Mouse (Mus musculus): ENCODE results near the gene Sema4d. TPM values are rescaled to one million over a fixed set of nuclear protein-coding genes. Genes with fewer than 3 reads are reported as not detected.
A peak's percentile ranks its signal among the peaks of the same experiment; 100 is the strongest.

The Sema4d gene
- polyA plus RNA-seq, 1 experiment from 2014 or later: 7.0 TPM

DNA sequence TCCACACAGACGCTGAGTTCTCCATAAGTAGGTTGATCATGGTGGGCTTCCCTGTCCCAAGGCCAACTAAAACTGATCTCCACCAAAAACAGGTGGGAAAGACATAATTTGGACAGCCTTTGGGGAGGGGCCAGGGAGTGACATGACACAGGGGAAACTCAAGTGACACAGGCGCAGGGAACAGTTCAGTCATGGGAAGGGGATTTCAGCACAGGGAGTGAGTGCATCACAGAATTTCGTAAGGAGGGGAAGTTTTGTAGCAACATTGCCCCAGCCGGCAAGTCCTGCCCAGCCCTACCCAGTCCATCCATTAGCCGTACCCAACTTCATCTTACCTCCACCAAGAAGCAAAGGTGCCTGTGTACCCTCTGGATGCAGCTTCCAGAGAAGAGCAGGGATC lies 52.8 kb downstream of the Sema4d start:
- no peaks in the 10 kb centered on the region for H3K9me3 ChIP-seq
- H3K36me3 ChIP-seq: no peaks in the 10 kb centered on the region
- H3K27ac ChIP-seq: no peak overlapping the region
- 84% methylated on average over 5 of the region's 5 CpGs for WGBS
- ATAC-seq: no peak
- no peak overlapping the region for H3K9ac ChIP-seq
- no peak overlapping the region for H3K4me3 ChIP-seq (replicated peaks)
- no peaks in the 10 kb centered on the region for H3K4me1 ChIP-seq (replicated peaks)
- H3K4me2 ChIP-seq (replicated peaks): no peak overlapping the region
- H3K27me3 ChIP-seq (replicated peaks): no peaks in the 10 kb centered on the region

DNA sequence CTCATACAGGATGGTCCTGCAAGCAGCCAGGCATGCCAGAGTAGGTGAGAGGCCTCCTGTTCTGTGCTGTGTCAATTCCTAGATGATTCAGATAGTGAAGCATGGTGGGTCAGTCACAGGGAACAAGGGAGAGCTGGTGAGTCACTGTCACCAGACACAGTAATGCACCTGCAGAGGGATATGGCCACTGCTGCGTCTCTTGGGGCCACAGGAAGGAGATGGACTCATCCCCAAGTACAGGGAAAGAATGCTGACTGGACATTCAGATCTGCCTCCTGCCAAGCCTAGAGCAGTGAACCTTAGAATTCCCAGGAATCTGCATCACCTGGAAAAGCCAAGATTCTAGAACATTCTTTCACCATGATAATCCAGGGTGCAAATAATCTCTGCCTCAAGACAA lies 53.8 kb downstream of the Sema4d start:
- no peaks in the 10 kb centered on the region for H3K36me3 ChIP-seq
- no peaks in the 10 kb centered on the region for H3K4me1 ChIP-seq (replicated peaks)
- H3K9ac ChIP-seq: no peak overlapping the region
- no peaks in the 10 kb centered on the region for H3K9me3 ChIP-seq
- WGBS: 94% methylated on average over 1 of the region's 1 CpGs
- no peak overlapping the region for H3K27ac ChIP-seq
- H3K4me3 ChIP-seq (replicated peaks): no peak overlapping the region
- no peaks in the 10 kb centered on the region for H3K27me3 ChIP-seq (replicated peaks)
- ATAC-seq: no peak
- no peak overlapping the region for H3K4me2 ChIP-seq (replicated peaks)

DNA sequence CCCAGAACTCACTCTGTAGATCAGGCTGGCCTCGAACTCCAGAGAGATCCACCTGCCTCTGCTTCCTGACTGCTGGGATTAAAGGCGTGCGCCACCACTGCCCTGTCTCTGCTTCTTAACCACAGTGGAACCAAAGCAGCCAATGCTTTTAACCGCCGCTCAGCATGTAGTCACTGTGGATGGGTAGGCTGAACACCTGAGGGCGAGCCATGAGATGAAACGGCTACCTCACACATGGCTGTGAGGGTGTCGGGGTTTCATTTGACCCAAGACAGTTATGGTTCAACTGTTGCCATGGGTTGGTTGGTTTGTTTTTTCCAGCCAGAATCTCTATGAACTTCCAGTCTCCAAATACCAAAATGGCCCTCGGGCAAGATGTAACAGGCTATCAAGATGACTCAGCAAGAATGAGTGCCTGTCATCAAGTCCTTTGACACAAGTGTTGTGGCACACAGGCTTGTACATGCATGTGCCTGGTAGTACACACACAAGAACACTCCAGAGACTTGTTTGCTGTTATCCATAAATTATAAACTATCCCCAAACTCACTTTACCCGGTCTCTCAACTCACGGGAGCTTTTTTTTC lies 54.9 kb downstream of the Sema4d start:
- H3K9me3 ChIP-seq: no peaks in the 10 kb centered on the region
- no peak overlapping the region for H3K4me3 ChIP-seq (replicated peaks)
- no peak overlapping the region for H3K9ac ChIP-seq
- H3K4me1 ChIP-seq (replicated peaks): no peaks in the 10 kb centered on the region
- H3K4me2 ChIP-seq (replicated peaks): no peak overlapping the region
- ATAC-seq: no peak
- no peaks in the 10 kb centered on the region for H3K36me3 ChIP-seq
- WGBS: 94% methylated on average over 11 of the region's 11 CpGs
- no peak overlapping the region for H3K27ac ChIP-seq
- H3K27me3 ChIP-seq (replicated peaks): no peaks in the 10 kb centered on the region

DNA sequence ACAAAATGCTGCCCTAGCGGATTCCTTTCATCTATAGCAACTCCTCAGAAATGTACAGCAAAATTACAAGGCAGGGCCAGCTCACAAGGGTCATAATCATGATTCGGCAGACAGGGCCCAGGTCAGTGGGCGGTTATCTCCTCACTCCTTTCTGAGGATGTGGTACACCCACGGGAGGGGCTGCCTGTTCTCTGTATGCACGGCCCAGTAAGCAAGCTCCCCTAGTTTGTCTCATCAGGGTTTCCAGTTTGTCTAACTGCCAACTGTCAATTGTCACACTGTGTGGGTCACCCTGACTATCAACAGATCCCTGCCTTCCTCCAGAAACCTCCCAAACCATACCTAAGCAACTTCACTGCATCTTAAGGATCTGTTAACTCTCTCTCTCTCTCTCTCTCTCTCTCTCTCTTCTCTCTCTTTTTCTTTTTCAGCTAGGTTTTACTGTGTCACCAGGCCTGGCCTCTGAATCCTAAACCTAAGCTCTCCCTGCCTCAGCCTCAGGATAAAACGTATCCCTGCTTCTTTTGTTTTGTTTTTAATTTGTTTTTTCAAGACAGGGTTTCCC lies 55.5 kb downstream of the Sema4d start:
- no peaks in the 10 kb centered on the region for H3K36me3 ChIP-seq
- 60% methylated on average over 6 of the region's 6 CpGs for WGBS
- no peaks in the 10 kb centered on the region for H3K4me1 ChIP-seq (replicated peaks)
- H3K9me3 ChIP-seq: no peaks in the 10 kb centered on the region
- H3K4me2 ChIP-seq (replicated peaks): no peak overlapping the region
- no peak; the same call in 1 of the 2 replicates for ATAC-seq
- H3K27me3 ChIP-seq (replicated peaks): no peaks in the 10 kb centered on the region
- H3K4me3 ChIP-seq (replicated peaks): no peak overlapping the region
- no peak overlapping the region for H3K9ac ChIP-seq
- no peak overlapping the region for H3K27ac ChIP-seq

GRCm38 (mm10) chr13:51737033-51737948 lies 56.3 kb downstream of the Sema4d start:
- Histone ChIP-seq H3K9me3 (no peaks in the 10 kb centered on the region), H3K9ac (no peak overlapping the region), H3K36me3 (no peaks in the 10 kb centered on the region), H3K4me1 (replicated peaks) (no peaks in the 10 kb centered on the region), H3K27me3 (replicated peaks) (no peaks in the 10 kb centered on the region), H3K4me3 (replicated peaks) (no peak overlapping the region), H3K27ac (no peak overlapping the region), H3K4me2 (replicated peaks) (no peak overlapping the region)
- 63% methylated on average over 20 of the region's 20 CpGs for WGBS
- ATAC-seq: no peak

DNA sequence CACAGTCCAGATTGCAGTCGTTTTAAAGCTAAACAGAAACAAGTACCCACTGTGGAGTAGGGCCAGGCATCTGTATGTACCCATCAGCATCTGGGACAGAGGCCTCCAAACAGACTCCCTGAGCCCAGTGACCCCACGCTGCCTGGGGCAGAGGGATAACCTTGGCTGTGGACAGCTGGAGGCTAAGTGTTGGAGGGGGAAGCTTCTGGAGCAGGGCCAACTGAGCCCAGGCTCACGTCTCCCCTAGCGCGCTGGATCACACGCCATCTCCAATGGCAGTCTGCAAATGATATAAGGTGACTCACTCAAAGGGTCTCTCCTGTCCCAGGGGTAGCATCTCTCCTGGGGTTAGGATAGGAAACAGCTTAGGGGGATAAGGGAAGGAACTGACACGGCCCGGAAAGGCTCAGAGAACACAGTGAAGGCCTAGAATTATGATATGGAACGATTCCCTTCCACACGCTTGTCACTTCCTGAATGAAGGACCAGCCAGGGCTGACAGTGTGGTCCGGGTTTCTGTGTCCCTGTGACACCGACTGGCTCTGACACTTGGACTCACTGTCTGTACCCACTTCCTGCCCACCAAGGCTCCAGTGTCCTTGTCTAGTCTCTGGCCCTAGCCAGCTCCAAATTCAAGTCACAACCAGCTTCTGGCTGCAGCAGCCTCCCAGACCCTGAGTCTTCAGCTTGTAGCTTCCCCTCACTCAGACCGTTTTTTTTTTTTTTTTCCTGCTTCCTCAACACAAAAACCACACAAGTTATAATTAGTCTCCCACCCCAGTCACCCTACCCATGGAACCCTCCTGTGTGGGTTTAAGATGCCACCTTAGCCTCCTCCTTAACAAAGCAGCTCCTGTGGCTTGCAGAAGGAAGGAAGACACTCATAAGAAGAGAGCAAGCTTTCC lies 57.3 kb downstream of the Sema4d start:
- Histone ChIP-seq H3K4me3 (replicated peaks) (no peak overlapping the region), H3K9me3 (no peaks in the 10 kb centered on the region), H3K4me1 (replicated peaks) (no peaks in the 10 kb centered on the region), H3K36me3 (no peaks in the 10 kb centered on the region), H3K4me2 (replicated peaks) (no peak overlapping the region), H3K27ac (no peak overlapping the region), H3K27me3 (replicated peaks) (no peaks in the 10 kb centered on the region), H3K9ac (no peak overlapping the region)
- WGBS: 62% methylated on average over 13 of the region's 13 CpGs
- no peak for ATAC-seq

GRCm38 (mm10) chr13:51734556-51734955 lies 59.0 kb downstream of the Sema4d start:
- Histone ChIP-seq H3K27ac (no peak overlapping the region), H3K4me3 (replicated peaks) (no peak overlapping the region), H3K9ac (no peak overlapping the region), H3K27me3 (replicated peaks) (no peaks in the 10 kb centered on the region), H3K4me2 (replicated peaks) (no peak overlapping the region), H3K36me3 (no peaks in the 10 kb centered on the region), H3K9me3 (no peaks in the 10 kb centered on the region), H3K4me1 (replicated peaks) (no peaks in the 10 kb centered on the region)
- ATAC-seq: no peak
- 85% methylated on average over 4 of the region's 4 CpGs for WGBS

- 71% methylated on average over 14 of the region's 14 CpGs for WGBS
- no peak overlapping the region for H3K4me3 ChIP-seq (replicated peaks)
- ATAC-seq: no peak
- H3K4me1 ChIP-seq (replicated peaks): no peaks in the 10 kb centered on the region
- H3K27me3 ChIP-seq (replicated peaks): no peaks in the 10 kb centered on the region
- H3K4me2 ChIP-seq (replicated peaks): no peak overlapping the region
- no peak overlapping the region for H3K27ac ChIP-seq
- H3K9me3 ChIP-seq: no peaks in the 10 kb centered on the region
- no peaks in the 10 kb centered on the region for H3K36me3 ChIP-seq
- no peak overlapping the region for H3K9ac ChIP-seq
These were observed 61.4 kb downstream of the Sema4d start for GRCm38 (mm10) chr13:51732097-51732664.

DNA sequence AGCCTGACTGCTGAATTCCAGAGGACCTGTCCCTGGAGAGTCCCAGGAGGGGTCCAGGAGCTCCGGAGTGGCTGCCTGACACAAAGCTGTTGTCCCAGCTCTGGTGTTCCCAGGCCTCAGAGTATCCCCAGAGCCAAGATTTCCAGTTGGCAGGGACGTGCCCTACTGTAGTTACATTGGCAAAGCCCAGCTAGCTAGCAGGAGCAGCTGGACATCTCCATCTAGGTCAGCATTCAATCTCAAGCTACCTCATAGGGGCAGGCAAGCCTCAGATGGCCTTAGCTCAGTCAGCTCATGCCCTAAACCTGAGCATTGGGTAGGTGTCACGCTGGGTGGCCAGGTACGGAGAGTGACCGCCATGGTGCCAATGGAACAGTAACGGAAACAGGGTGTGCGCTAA lies 62.1 kb downstream of the Sema4d start:
- no peak overlapping the region for H3K27ac ChIP-seq
- no peak overlapping the region for H3K4me2 ChIP-seq (replicated peaks)
- H3K9me3 ChIP-seq: no peaks in the 10 kb centered on the region
- H3K4me1 ChIP-seq (replicated peaks): no peaks in the 10 kb centered on the region
- no peaks in the 10 kb centered on the region for H3K27me3 ChIP-seq (replicated peaks)
- no peak overlapping the region for H3K4me3 ChIP-seq (replicated peaks)
- no peaks in the 10 kb centered on the region for H3K36me3 ChIP-seq
- ATAC-seq: no peak
- 92% methylated on average over 7 of the region's 7 CpGs for WGBS
- H3K9ac ChIP-seq: no peak overlapping the region

DNA sequence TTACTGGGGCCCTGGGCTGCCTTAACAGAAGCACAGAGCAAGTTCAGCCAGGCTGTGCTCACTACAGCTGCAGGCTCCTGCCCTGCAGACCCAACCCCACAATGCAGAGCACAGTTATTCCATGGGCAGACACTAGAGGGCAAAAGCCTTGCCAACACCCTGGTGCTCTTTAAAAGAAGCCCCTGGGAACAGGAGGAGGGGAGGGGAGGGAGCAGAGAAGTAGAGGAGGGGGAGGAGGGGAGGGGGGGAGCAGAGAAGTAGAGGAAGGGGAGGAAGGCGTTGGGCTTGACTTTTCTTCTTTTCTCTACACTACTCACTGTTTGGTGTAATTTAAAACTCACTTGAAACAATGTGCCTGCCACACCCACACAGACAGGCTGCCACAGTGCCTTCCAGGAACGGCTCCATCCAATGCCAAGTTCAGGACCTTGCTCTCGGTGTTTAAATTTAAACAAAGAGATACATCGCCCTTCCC lies 63.6 kb downstream of the Sema4d start:
- 14% methylated on average over 4 of the region's 4 CpGs for WGBS
- Histone ChIP-seq H3K9ac (no peak overlapping the region), H3K9me3 (no peaks in the 10 kb centered on the region), H3K36me3 (no peaks in the 10 kb centered on the region), H3K27ac (no peak overlapping the region), H3K4me1 (replicated peaks) (peaks cover 5% of the 10 kb centered on the region), H3K27me3 (replicated peaks) (no peaks in the 10 kb centered on the region), H3K4me3 (replicated peaks) (no peak overlapping the region), H3K4me2 (replicated peaks) (no peak overlapping the region)
- peak; percentile 52; the same call in 1 of the 2 replicates for ATAC-seq

DNA sequence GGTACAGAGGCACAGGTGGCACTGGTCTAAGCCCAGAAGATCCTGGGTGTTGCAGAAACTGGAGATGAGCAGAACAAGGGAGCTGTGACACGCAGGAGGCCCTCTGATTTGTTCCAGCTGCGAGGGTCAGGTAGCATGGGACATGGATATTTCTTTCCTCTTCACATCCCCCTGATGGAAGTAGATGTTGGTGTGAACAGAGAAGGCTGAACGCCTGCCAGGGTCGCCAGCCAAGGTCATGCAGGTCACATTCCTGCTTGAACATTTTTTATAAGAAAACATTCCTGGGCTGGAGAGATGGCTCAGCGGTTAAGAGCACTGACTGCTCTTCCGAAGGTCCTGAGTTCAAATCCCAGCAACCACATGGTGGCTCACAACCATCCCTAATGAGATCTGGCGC lies 66.2 kb downstream of the Sema4d start:
- Histone ChIP-seq H3K4me1 (replicated peaks) (peaks cover 5% of the 10 kb centered on the region), H3K27me3 (replicated peaks) (no peaks in the 10 kb centered on the region), H3K4me3 (replicated peaks) (no peak overlapping the region), H3K9ac (no peak overlapping the region), H3K36me3 (no peaks in the 10 kb centered on the region), H3K27ac (no peak overlapping the region), H3K4me2 (replicated peaks) (no peak overlapping the region), H3K9me3 (no peaks in the 10 kb centered on the region)
- ATAC-seq: no peak
- WGBS: 62% methylated on average over 7 of the region's 7 CpGs
